10 mouse cellular contexts compared by ENCODE assay signal in the genomic region with DNA sequence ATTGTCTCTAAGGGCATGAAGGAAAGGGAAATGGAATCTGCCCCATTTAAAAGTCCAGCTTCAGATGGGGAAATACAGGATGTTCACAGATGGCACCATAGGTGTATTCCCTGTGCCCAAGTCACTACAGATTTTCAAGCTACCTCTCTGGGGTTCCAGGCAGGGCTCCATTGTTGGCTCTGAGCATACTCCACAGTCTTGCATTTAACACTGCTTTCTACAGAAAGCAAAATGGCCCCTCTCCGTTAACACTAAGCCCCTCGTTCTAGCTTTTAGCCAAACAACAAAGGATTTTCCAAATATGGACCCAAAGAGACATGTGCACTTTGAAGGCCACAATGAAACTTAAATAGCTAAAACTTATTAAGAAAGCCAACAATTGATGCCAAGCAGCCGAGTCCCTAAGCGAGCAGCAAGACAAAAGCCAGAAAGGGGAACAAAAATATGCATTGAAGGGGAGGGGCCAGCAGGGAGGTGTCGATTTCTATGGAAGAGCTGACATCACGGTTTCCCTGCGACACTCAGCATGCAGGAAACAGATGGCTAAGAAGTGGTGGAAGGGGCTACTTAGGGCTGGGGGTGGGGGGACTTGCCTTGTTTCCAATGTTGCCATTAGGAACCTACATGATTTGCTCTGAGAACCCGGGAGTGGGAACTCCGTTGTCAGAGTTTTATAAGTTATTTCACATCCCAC. TPM values are rescaled to one million over a fixed set of nuclear protein-coding genes. Genes with fewer than 3 reads are reported as not detected.
DNase-seq lines count a peak whose midpoint lies in the region; ATAC-seq and TF ChIP-seq lines count a peak whose summit lies in the region.
"Had no signal": no experiment of that assay in that cellular context is flagged by ENCODE, and none has a peak within 500 bp of the region (broad histone marks: within the 10 kb centered on the region; RNA-seq: fewer than 3 reads in every experiment).

No protein-coding gene starts in this region.

- H3K9ac ChIP-seq in intestine, embryonic 16.5 days (ENCODE audit: low read depth, low read length), result no peak overlapping the region
- no peak overlapping the region for H3K9ac ChIP-seq in intestine, postnatal 0 days (ENCODE audit: low read depth, low read length)
- peak overlapping the region; percentile 31; the same call in 1 of the 2 replicates for H3K9ac ChIP-seq in heart, embryonic 16.5 days (ENCODE audit: low read length)

- peaks cover 4% of the 10 kb centered on the region; the same call in 1 of the 2 replicates for H3K4me1 ChIP-seq in intestine, embryonic 16.5 days (ENCODE audit: control insufficient read depth, insufficient read depth, low read length)
- H3K4me1 ChIP-seq in intestine, postnatal 0 days (replicated peaks; ENCODE audit: control insufficient read depth, insufficient read depth, low read length), result no peaks in the 10 kb centered on the region
- H3K4me1 ChIP-seq in heart, embryonic 16.5 days (ENCODE audit: control insufficient read depth, insufficient read depth, low read length), result peaks cover 60% of the 10 kb centered on the region

- H3K27me3 ChIP-seq in intestine, embryonic 16.5 days (replicated peaks; ENCODE audit: control insufficient read depth, insufficient read depth, low read length), result no peaks in the 10 kb centered on the region
- H3K27me3 ChIP-seq in intestine, postnatal 0 days (replicated peaks; ENCODE audit: control insufficient read depth, insufficient read depth, low read length), result no peaks in the 10 kb centered on the region
- H3K27me3 ChIP-seq in heart, embryonic 16.5 days (ENCODE audit: control insufficient read depth, insufficient read depth, low read length), result no peaks in the 10 kb centered on the region

- 49% methylated on average over 9 of the region's 9 CpGs for WGBS in intestine, embryonic 16.5 days
- WGBS in intestine, postnatal 0 days, result 62% methylated on average over 9 of the region's 9 CpGs
- WGBS in heart, embryonic 16.5 days, result 16% methylated on average over 9 of the region's 9 CpGs

- H3K9me3 ChIP-seq in intestine, embryonic 16.5 days (ENCODE audit: control insufficient read depth, low read length), result no peaks in the 10 kb centered on the region
- H3K9me3 ChIP-seq in intestine, postnatal 0 days (ENCODE audit: control insufficient read depth), result no peaks in the 10 kb centered on the region
- no peaks in the 10 kb centered on the region for H3K9me3 ChIP-seq in heart, embryonic 16.5 days (replicated peaks; ENCODE audit: control insufficient read depth, low read length)

- H3K36me3 ChIP-seq in intestine, embryonic 16.5 days (ENCODE audit: control insufficient read depth, insufficient read depth, low read length), result no peaks in the 10 kb centered on the region
- no peaks in the 10 kb centered on the region for H3K36me3 ChIP-seq in intestine, postnatal 0 days (ENCODE audit: control insufficient read depth, insufficient read depth)
- no peaks in the 10 kb centered on the region; the same call in 1 of the 2 replicates for H3K36me3 ChIP-seq in heart, embryonic 16.5 days (ENCODE audit: control insufficient read depth, insufficient read depth)

- ATAC-seq in intestine, embryonic 16.5 days, result no peak
- ATAC-seq in intestine, postnatal 0 days, result no peak
- ATAC-seq in heart, embryonic 16.5 days (replicated peaks; ENCODE audit: extremely low read depth, insufficient read depth, low FRiP score), result 0 out of 2 replicates have a peak, but pooled peaks have one; percentile 34
- ATAC-seq in megakaryocyte-erythroid progenitor cell, adult 5-6 weeks (replicated peaks; ENCODE audit: low FRiP score, low TSS enrichment, poor library complexity, severe bottlenecking), result peak; percentile 69

- peak; percentile 58 for DNase-seq in embryo, embryonic 10 days (ENCODE audit: low spot score)
- DNase-seq in layer of hippocampus, postnatal 25 days (ENCODE audit: extremely low spot score in 1 of 2, low spot score in 1 of 2), result no peak
- DNase-seq in left cerebral cortex, postnatal 10 days (ENCODE audit: extremely low spot score in 1 of 2, low spot score in 2 of 2), result no peak
- no peak for DNase-seq in thymus, adult 18-20 months
- DNase-seq: thymus, postnatal 4 days had no signal

- TF ChIP-seq CTCF in intestine, postnatal 0 days (IDR thresholded peaks at IDR 0.05; ENCODE audit: low read depth), result no peak

- H3K27ac ChIP-seq in intestine, embryonic 16.5 days (ENCODE audit: low read length), result 0 out of 2 replicates have a peak overlapping the region, but pooled peaks have one; percentile 25
- no peak overlapping the region for H3K27ac ChIP-seq in intestine, postnatal 0 days (ENCODE audit: low read depth, low read length)
- peak overlapping the region; percentile 73 for H3K27ac ChIP-seq in heart, embryonic 16.5 days (ENCODE audit: low read length)

- no peak overlapping the region for H3K4me3 ChIP-seq in intestine, embryonic 16.5 days (ENCODE audit: low read length)
- no peak overlapping the region for H3K4me3 ChIP-seq in intestine, postnatal 0 days (ENCODE audit: low read depth, low read length)
- peak overlapping the region; percentile 18; the same call in 1 of the 2 replicates for H3K4me3 ChIP-seq in heart, embryonic 16.5 days (ENCODE audit: low read length)
- H3K4me3 ChIP-seq: myocyte had no signal

- H3K4me2 ChIP-seq in intestine, embryonic 16.5 days (ENCODE audit: low read depth, low read length), result no peak overlapping the region
- no peak overlapping the region for H3K4me2 ChIP-seq in intestine, postnatal 0 days (replicated peaks; ENCODE audit: low read depth)
- H3K4me2 ChIP-seq in heart, embryonic 16.5 days (ENCODE audit: low read depth, low read length), result peak overlapping the region; percentile 53

- intact Hi-C loops in left cerebral cortex, postnatal 10 days (cut with DNase I), result loop anchor here (10.0 kb wide), 1 partner anchor 67 kb away; no protein-coding TSS in a partner anchor

RNA-seq across cellular contexts. Expression of gene Arhgap31, which starts 11.4 kb away (rescaled TPM):
- polyA plus RNA-seq in intestine, embryonic 16.5 days (2015; fragmentation: Nextera tagmentation; extraction: Ambion mirVana), result 5.7 TPM in 2 replicates
- 2.8 and 3.1 TPM in 2 replicates for polyA plus RNA-seq in intestine, postnatal 0 days (2015; fragmentation: Nextera tagmentation; extraction: Ambion mirVana)
- polyA plus RNA-seq in heart, embryonic 16.5 days (2015; fragmentation: Nextera tagmentation; extraction: Ambion mirVana), result 38.0 and 42.0 TPM in 2 replicates
- total RNA-seq in megakaryocyte-erythroid progenitor cell, adult 5-6 weeks (2014; fragmentation: Nextera tagmentation), result 1.4 and 1.7 TPM in 2 replicates
- total RNA-seq in megakaryocyte-erythroid progenitor cell, adult 5-6 weeks (2017), result 0.14 and 0.91 TPM in 2 replicates
- 10 to 100 TPM; 18.1 to 18.7 TPM for total RNA-seq in layer of hippocampus, postnatal 25 days (2021)
- total RNA-seq in left cerebral cortex, postnatal 10 days (2021), result 10 to 100 TPM; 17.7 to 18.9 TPM

RNA-seq across cellular contexts. Expression of gene B4galt4, which starts 40.4 kb away (rescaled TPM):
- polyA plus RNA-seq in intestine, embryonic 16.5 days (2015; fragmentation: Nextera tagmentation; extraction: Ambion mirVana), result 21.7 and 22.0 TPM in 2 replicates
- polyA plus RNA-seq in intestine, postnatal 0 days (2015; fragmentation: Nextera tagmentation; extraction: Ambion mirVana), result 21.2 and 23.5 TPM in 2 replicates
- 22.5 and 22.8 TPM in 2 replicates for polyA plus RNA-seq in heart, embryonic 16.5 days (2015; fragmentation: Nextera tagmentation; extraction: Ambion mirVana)
- not detected in 2 replicates for total RNA-seq in megakaryocyte-erythroid progenitor cell, adult 5-6 weeks (2014; fragmentation: Nextera tagmentation)
- 1.8 and 2.9 TPM in 2 replicates for total RNA-seq in megakaryocyte-erythroid progenitor cell, adult 5-6 weeks (2017)
- 10 to 100 TPM; 32.9 to 34.2 TPM for total RNA-seq in layer of hippocampus, postnatal 25 days (2021)
- 10 to 100 TPM; 19.2 to 22.1 TPM for total RNA-seq in left cerebral cortex, postnatal 10 days (2021)

Comparison
In these comparisons a context has a peak if more than half of its experiments do, and no peak if none do; other contexts are left out.
1. ATAC-seq: peak in heart, embryonic 16.5 days (single experiment) and megakaryocyte-erythroid progenitor cell, adult 5-6 weeks (single experiment); none in intestine, embryonic 16.5 days (single experiment) and intestine, postnatal 0 days (single experiment).
2. RNA of gene Arhgap31, which starts 11.4 kb away (total RNA-seq): 17.7 to 18.9 TPM in left cerebral cortex, postnatal 10 days and 18.1 to 18.7 TPM in layer of hippocampus, postnatal 25 days; 0.14 to 1.7 TPM in megakaryocyte-erythroid progenitor cell, adult 5-6 weeks; every median in the first group is over 4 times any median in the second.
3. RNA of gene B4galt4, which starts 40.4 kb away (total RNA-seq): 32.9 to 34.2 TPM in layer of hippocampus, postnatal 25 days and 19.2 to 22.1 TPM in left cerebral cortex, postnatal 10 days; 1.8 to 2.9 TPM in megakaryocyte-erythroid progenitor cell, adult 5-6 weeks; every median in the first group is over 4 times any median in the second.